In the genomic region with DNA sequence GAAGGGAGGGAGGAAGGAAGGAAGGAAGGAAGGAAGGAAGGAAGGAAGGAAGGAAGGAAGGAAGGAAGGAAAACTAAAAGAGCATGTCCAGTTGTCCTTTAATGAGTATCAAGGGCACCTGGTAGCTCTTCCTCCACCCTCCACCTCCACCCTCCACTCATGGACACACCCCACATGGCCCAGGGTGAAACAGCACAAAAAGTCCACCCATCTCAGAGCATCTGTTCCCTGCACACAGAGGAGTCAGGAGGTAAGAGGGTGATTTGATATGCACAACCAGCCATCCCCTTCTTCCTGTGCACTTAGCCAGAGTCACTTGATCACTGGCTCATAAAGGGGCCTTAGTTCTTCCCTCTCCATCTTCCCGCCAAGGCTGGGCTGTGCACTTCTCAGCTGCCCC, we compare ENCODE assay signal across 28 mouse cellular contexts. TPM values are rescaled to one million over a fixed set of nuclear protein-coding genes. Genes with fewer than 3 reads are reported as not detected.
"Had no signal": no experiment of that assay in that cellular context is flagged by ENCODE, and none has a peak within 500 bp of the region (broad histone marks: within the 10 kb centered on the region; RNA-seq: fewer than 3 reads in every experiment).

No protein-coding gene starts in this region.

- H3K4me2 ChIP-seq: kidney, embryonic 15.5 days; lung, embryonic 15.5 days; midbrain, embryonic 13.5 days; neural tube, embryonic 13.5 days had no signal

- H3K4me1 ChIP-seq: midbrain, embryonic 10.5 days; midbrain, embryonic 13.5 days; neural tube, embryonic 13.5 days had no signal

- H3K27me3 ChIP-seq: kidney, embryonic 15.5 days; lung, embryonic 15.5 days; midbrain, embryonic 13.5 days; neural tube, embryonic 13.5 days had no signal

- H3K36me3 ChIP-seq: kidney, embryonic 15.5 days; lung, embryonic 15.5 days; midbrain, embryonic 10.5 days; midbrain, embryonic 13.5 days; neural tube, embryonic 13.5 days had no signal

- H3K9ac ChIP-seq: kidney, embryonic 15.5 days; lung, embryonic 15.5 days; midbrain, embryonic 13.5 days; neural tube, embryonic 13.5 days had no signal

- DNase-seq: kidney, adult 2 months; kidney, postnatal 36 days; layer of hippocampus, postnatal 36 days; lung, adult 18-20 months; lung, postnatal 10 days; lung, postnatal 36 days; retina, postnatal 1 day; right cerebral cortex, postnatal 25 days; thymus, adult 18-20 months; thymus, postnatal 14 days; thymus, postnatal 4 days had no signal

- ATAC-seq: midbrain, embryonic 13.5 days; midbrain, embryonic 16.5 days had no signal

- H3K27ac ChIP-seq: kidney, embryonic 15.5 days; left cerebral cortex, adult 2 months; lung, embryonic 15.5 days; midbrain, embryonic 10.5 days; midbrain, embryonic 13.5 days; neural tube, embryonic 13.5 days had no signal

- H3K9me3 ChIP-seq: kidney, embryonic 15.5 days; lung, embryonic 15.5 days; midbrain, embryonic 10.5 days; midbrain, embryonic 13.5 days; neural tube, embryonic 13.5 days had no signal

- H3K4me3 ChIP-seq: kidney, embryonic 15.5 days; left cerebral cortex, adult 2 months; lung, embryonic 15.5 days; megakaryocyte, embryonic 14.5 days; midbrain, embryonic 10.5 days; midbrain, embryonic 13.5 days; myocyte; neural tube, embryonic 13.5 days had no signal

RNA-seq across cellular contexts. Expression of a gene that starts 5.0 kb away (rescaled TPM):
- total RNA-seq: layer of hippocampus, adult 8-10 months; layer of hippocampus, postnatal 10 days; layer of hippocampus, postnatal 36 days; left cerebral cortex, adult 2 months; left cerebral cortex, postnatal 10 days; left cerebral cortex, postnatal 36 days; monocyte, adult 5-6 weeks; neutrophil, adult 5-6 weeks had no signal
- polyA plus RNA-seq: limb, embryonic 11.5 days; midbrain, embryonic 10.5 days; midbrain, embryonic 13.5 days; midbrain, embryonic 16.5 days; neural tube, embryonic 13.5 days; spleen, adult 2 months had no signal
